Mouse (Mus musculus): ENCODE data around the gene Sigmar1. TPM values are rescaled to one million over a fixed set of nuclear protein-coding genes. Genes with fewer than 3 reads are reported as not detected.
"Not testable (repeated sequence)": the region's sequence is repeated elsewhere in the genome, so short reads cannot be mapped to it uniquely, and the experiment has no call there.

Sigmar1 gene
- total RNA-seq, 2 experiments from 2014 or later = 60.8 to 68.0 TPM

DNA sequence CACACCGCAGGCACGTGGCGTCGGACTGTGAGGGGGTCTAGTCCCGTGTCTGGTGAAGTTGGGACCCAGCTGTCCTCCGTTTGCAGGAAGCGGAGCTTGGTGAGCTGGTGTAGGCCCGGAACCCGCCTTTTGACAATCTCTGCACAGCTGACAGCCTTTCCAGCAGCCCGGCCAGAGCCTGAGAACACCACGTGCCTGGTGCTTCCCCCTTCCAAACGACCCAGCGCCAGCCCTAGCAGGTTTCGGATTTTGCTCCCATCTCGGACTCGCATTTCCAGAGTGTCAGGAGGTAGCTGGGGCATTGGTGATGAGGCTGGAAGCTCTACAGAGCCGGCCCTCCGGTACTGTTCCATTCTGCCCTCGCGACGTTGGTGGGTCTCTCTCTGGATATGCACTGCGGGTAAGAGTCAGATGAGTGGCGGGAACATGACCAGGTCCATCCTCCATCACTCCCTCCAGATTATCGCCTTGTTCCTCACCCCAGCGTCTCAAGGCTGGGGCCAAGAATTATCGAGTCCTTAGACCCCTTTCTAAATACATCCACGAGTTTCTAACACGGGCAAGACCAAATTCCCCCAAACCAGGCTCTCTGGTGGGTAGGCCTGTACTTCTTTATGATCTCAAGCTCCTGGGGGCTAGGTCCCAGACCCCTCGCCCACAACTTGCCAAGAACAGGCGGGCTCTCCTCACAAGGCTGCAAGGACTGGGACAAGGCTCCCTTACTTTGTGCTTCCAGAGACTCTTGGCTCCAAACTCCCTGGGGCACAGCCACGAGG is 43.3 kb downstream of the Sigmar1 start:
- no peak for ATAC-seq (replicated peaks; ENCODE audit: poor library complexity)

DNA sequence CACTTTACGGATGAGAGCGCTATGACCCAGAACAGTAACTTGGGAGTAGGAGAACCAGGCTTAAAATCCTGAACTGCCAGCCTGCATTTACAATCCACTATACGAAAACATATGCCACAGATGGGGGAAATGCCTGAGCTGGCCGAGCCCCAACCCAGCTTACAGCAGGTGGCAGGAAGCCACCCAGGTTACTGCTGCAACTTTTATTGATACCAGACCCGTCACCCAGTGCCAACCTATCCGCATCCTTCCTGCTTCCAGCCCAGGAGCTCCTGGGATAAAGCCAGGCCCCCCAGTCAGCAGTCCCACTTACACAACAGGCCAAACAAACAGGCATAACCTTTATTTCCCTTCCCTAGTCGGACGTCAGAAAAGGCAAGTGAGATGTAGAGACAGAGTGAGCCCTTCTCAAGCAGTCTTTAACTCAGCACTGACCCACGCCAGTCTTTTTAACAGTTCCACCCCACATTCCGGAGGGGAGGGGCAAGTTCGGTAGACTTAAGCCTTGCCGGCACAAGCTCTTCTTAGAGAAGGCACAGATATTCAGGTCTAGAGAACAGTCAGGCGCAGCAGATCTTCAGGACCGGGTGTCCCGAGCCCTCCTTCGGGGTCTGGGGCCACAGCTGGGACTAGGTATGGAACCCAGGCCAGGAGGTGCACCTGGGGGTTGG is 44.1 kb downstream of the Sigmar1 start:
- no peak for ATAC-seq (replicated peaks; ENCODE audit: poor library complexity)

DNA sequence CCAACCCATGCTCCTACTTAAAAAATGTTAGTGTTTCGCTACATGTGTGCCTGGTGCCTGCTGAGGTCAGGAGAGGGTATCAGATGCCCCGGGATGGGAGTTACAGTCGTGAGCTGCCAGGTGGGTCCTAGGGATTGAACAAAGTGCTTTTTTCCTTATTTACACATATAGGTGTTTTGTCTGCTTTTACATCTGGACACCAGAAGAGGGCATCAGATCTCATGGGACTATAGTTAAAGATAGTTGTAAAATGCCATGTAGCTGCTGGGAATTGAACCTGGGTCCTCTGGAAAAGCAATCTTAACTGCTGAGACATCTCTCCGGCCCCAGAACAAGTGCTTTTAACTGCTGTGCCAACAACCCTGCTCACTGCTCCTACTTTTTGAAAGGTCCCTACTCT is 45.7 kb downstream of the Sigmar1 start:
- ATAC-seq (replicated peaks; ENCODE audit: poor library complexity) = no peak

DNA sequence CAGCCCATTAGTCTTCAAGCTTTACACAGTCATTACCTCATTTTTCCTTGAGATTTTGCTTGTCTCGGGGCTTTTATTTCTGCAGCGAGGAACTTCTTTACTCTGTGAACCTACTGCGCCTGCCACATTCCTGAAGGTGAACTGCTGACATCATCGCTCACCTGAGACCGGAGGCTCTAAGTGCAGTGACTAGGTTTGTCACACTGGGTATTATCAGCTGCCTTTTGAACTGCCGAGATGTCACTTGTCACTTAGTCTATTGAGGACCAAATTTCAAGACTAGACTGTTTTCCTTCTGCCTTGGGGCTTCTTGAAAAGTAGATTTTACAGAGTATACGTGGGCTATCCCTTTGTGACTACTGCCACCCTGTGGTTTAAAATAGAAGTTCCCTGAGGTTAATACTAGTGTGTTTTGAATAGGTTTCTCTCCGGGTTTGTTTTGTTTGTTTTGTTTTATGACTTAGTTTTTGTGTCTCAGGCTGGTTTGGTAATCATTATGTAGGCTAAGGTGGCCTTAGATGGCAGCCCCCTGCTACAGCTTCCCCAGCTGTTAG is 47.7 kb downstream of the Sigmar1 start:
- ATAC-seq (replicated peaks; ENCODE audit: poor library complexity) = peak; percentile 54

DNA sequence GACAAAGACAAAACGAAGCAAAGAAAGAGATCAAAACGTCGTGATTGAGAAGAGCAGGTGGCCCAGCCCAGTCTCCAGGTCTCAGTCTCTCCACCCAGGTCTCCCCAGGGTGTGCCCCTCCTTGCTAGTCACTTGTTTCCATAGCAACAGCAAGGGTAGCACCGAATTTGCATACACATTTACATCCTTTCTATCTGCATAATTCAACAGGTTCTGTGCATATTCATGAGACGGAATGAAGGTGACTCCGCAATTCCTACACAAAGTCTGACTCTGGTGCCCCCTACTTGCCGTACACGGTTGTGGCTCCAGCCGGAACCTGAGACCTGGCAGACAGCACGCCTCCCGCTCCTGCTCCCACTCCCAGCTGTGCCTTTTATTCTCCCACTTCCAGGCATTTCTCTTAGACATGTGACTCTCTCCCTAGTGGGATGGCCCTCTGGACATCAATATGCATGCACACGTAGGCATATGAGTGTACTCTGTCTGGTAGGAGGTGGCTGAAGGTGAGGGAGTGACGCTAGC is 48.9 kb downstream of the Sigmar1 start:
- peak; percentile 89 for ATAC-seq (replicated peaks; ENCODE audit: poor library complexity)

DNA sequence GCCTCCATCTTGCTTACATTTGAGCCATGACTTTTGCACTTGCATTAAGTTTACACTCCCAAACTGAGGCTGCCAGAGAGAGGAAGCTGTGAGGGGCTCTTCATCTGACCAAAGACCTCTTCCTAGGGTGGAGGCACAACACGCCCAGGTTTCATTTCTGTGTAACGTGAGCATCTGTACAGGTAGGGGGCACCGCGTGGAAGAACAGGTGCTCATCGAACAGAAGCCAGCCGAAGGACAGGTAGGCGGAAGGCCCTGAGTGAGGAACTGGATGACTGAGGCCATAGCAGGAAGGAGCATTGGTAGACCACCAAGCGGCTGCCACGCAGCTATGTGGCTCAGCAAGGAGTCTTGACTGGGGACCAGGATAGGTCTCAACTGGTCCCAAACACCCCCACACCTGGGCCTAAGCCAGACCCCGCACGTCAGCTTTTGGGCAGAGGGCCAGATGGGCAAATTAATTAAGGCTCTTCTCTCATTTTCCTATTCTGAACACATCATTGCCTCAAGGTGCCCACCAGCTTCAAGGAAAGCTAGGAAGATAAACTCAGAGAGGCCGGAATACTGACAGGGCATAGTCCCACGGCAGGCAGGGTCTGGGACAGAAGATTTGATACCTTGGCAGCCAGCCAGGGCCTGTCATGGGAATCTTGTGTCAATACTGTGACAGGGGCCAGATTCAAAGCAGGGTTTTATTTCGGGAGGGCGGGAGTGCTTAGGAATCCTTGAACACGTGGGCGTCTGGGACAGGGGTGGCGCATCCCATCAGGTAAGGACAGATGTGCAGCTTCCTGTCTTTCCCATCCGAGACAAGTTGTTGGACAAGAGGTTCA is 49.8 kb downstream of the Sigmar1 start:
- ATAC-seq (replicated peaks; ENCODE audit: poor library complexity) = no peak

DNA sequence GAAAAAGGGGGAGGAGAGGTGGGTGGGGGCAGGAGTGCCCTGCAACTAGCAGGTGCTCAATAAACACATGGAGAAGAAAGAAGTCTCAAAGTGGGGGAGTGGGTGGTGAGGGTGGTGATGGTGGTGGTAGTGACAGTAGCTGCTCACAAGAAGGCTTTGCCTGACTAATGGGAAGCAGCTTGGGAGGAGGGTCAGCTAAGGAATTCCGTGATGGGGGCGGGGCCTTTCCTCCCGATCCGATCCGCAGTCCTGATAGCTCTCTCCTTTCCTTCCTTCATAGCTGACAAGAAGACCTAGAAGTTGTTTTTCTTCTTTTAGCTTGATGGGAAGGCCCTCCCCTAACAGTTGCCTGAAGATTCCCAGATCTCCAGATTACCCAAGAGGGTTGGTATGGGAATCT is 51.3 kb downstream of the Sigmar1 start:
- no peak for ATAC-seq (replicated peaks; ENCODE audit: poor library complexity)

DNA sequence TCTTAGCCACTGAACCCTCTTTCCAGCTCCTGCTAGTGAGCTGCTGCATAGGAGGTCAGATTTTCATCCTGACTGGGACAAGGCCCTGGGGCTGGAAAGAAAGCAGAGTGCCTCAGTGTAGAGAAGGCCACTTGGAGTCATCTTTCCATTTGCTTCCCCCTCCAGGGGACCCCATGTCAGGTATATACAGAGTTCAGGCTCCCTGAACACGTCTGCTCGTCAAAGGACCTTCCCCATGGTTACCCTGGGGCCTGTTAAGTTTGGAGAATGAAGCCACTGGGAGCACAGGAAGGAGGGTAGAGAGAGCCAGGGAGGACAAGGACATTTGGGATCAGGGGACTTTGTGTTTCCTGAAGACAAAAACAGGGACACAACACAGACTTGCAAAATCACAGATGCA is 53.7 kb downstream of the Sigmar1 start:
- not testable (repeated sequence) for ATAC-seq (replicated peaks; ENCODE audit: poor library complexity)

DNA sequence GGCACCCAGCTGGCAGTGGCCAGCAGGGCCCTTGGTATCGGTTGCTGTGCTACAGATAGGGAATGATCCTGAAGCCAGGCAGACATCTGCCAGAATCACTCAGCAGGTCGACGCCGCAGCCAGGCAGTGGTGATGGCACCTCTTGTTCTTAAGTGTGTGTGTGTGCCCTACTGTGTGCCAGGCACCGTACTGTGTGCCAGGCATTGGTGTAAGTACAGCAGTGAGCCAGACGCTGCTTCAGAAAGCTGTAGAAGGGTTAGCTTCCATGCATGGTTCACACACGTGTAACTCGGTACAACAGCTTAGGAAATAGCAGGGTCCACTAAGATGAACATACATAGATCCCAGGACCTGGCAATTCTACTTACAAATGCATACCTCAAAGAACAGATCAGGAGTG is 55.7 kb downstream of the Sigmar1 start:
- not testable (repeated sequence) for ATAC-seq (replicated peaks; ENCODE audit: poor library complexity)

DNA sequence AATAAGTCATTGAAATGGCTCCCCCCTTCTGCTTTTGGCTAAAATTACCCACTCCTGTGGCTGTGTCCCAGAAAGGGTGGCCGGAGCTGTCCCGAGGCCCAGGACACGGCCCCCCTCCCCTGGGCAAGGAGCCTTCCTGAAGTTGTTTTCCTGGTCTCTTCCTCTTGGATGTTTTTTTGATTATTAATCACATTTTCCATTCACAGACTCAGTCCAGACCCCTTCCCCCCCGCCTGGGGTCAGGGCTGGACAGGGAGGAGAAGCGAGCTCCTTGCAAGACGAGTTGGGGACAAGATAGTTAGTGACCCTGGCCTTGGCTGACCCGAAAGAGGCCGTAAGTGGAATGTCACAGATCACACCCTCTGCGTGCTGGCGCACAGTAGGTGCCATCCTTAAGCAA is 56.2 kb downstream of the Sigmar1 start, which contains the start of gene Il11ra1:
Il11ra1 (plus strand) TSS at position 207 of the 400 bp plus-strand sequence.
- ATAC-seq (replicated peaks; ENCODE audit: poor library complexity) = not testable (repeated sequence)

DNA sequence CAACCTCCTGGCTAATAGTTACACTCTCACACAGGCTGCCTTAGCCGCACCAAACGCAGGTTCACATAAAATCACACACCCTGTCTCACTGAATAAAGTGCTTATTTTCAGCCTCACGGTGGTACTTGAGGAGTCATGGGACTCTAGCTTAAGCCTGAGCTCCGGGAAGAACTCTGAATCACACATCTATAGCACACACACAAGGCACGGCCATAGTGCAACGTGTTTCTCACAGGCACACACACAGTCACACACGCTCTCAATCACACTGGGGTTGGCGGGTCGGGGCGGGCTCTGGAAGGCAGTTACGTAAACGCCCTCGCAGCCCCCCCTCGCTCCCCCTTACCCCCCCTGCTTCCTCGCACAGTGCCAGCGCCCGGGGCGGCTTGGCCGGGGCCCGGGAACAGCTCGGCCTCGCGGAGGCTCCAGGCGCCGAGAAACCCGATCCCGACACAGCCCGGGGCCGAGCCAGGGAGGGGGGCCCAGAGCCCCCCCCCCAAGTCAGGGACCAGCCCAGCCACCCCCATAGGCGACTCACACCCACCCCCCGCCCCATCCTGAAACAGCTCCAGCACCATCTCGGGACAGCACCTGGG is 57.4 kb downstream of the Sigmar1 start:
- ATAC-seq (replicated peaks; ENCODE audit: poor library complexity) = not testable (repeated sequence)

DNA sequence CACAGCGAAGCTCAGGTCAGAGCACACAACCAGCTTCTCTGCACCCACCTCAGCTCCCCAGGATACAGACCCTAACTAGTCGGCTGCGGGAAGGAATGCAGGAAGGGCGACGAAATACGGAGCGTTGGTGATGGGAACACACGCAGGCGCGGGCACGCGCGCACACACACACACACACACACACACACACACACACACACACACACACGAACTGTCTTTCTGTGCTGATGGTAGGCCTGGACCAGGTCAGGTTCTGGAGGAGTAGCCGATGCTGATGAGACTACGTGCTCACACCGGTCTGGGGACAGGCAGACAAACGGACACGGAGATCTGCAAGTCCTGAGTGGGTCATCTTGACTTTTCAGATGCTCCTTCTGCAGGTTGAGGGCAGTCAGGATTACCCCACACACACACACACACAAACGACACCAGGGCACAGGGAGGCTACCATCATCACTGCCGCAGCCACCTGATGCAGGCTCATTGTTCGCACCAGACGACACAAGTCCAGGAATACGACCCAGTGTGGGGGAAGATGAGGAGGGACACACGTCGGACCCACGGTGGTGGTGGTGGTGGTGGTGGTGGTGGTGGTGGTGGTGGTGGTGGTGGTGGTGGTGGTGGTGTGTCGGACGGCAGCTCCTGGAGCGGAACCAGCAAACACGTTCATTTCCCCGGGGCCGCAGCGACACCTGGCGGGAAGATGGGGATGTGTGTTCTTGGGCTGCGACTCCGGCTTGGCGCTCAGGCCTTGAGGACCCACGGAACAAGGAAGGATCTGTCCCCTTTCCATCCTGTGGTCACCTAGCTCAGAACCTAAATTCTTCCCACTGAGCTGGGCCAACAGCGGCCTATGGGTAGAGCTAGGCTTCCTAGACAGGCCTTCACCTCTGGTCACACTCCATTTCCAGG is 58.8 kb downstream of the Sigmar1 start, which contains the start of gene Cntfr:
Cntfr (minus strand) TSS at position 160 of the 912 bp plus-strand sequence.
- ATAC-seq (replicated peaks; ENCODE audit: poor library complexity) = not testable (repeated sequence)

DNA sequence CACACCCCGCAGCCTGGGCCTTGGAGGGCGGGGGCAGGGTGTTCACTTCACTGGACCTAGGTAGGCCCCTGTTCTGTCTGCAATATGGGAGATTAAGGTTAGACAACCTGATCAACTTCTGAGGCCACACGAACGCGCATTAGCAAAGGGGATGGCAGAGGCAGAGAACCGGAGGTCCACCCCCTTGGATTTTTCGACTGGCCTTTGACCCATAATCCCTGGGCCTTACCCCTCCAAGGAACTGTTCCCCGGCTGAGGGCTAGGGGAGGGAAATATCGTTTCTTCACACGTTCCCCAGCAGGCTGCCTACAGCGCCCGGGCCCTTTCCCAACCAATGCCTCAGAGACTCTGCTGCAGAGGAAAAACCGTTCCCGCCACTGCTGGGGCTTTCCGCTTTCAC is 59.5 kb downstream of the Sigmar1 start:
- ATAC-seq (replicated peaks; ENCODE audit: poor library complexity) = not testable (repeated sequence)

DNA sequence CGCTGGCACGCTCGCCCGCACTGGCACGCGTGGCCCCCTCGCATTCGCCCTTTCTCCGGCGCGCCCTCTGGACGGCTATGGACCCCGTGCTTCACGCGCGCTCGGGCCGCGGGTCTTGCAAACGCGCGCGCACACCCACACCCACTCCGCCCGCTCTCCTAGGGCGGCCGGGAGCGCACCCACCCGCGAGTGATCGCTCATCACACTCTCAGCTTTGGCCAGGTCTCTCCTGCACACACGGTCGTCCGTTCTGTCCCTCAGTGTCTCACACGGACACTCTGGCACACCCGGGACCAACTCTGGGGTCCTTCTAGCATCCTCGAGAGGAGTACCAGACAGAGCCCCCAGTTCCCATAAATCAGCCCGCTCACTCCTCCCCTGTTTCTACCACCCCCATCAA is 60.2 kb downstream of the Sigmar1 start:
- ATAC-seq (replicated peaks; ENCODE audit: poor library complexity) = not testable (repeated sequence)

DNA sequence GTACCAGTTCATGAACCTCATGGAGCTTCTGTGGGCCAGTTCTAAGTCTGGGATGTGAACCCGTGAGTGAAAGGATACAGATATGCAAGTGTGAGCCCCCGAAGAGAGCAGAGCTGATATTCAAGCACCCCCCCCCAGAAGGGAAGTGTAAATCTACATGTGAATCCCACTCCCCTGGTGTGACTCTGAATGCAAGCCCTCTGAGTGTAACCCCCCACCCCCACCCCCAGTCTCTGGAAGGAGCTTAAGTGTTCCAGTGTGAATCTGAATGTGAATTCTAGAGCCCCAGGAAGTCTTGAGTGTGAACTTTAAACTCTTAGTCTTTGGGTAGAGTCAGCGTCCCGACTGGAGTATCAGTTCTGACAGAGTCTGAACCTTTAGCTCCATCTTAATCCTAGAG is 62.4 kb downstream of the Sigmar1 start:
- ATAC-seq (replicated peaks; ENCODE audit: poor library complexity) = not testable (repeated sequence)

DNA sequence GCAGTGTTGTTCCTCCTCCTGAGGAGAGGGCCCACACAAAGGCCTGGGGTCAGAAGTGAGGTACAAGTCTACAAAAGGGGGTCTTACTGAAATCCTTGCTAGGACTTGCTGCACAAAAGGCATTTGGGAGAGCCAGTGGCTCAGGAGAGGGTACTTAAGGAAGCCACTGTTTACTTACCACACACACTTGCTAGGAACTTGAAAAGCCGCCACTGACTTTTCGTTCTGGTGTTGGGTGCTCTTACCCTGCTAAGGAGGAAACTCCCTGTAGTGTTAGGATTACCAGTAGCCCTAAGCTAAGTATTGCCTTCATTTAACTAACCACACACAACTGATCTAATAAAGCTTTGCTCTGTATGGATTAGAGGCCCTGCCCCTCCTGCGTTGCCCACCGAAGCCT is 65.9 kb downstream of the Sigmar1 start:
- ATAC-seq (replicated peaks; ENCODE audit: poor library complexity) = not testable (repeated sequence)

DNA sequence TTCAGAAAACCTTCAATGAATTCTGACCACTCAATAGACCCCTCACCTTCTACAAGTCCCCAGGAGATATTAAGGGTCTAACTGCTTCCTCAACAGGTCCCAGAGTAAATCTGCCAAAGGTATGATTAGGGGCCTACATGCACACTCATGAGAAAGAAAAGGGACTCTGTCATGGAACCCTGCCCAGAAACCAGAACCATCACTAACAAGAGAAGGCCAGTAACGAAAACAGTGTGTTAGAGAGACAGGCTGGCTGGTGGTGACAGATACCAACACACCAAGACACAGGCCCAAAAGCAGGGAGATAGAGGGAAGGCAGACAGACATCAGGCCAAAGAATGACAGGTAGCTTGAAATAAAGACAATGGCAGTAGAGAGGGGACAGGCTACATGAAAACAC is 67.4 kb downstream of the Sigmar1 start:
- ATAC-seq (replicated peaks; ENCODE audit: poor library complexity) = not testable (repeated sequence)

All from megakaryocyte progenitor cell, adult 5-6 weeks (primary cell).